Mouse (Mus musculus): Measurements from ENCODE around the gene Nipa2. TPM values are rescaled to one million over a fixed set of nuclear protein-coding genes. Genes with fewer than 3 reads are reported as not detected.
"Not testable (repeated sequence)": the region's sequence is repeated elsewhere in the genome, so short reads cannot be mapped to it uniquely, and the experiment has no call there.

Nipa2 gene
- polyA plus RNA-seq, 1 experiment = not detected

GRCm38 (mm10) chr7:55959801-55960200 lies 2.5 kb downstream of the Nipa2 start:
- H3K27ac ChIP-seq (ENCODE audit: insufficient read depth, low read depth, low read length) = no peak overlapping the region
- WGBS = 91% methylated on average over 3 of the region's 3 CpGs
- no peak for TF ChIP-seq CTCF (IDR thresholded peaks at IDR 0.05; ENCODE audit: insufficient read depth, low read depth, low read length)
- no peak for TF ChIP-seq POLR2A (IDR thresholded peaks at IDR 0.05; ENCODE audit: insufficient read depth, low read depth, low read length)

GRCm38 (mm10) chr7:55957916-55958315 lies 4.4 kb downstream of the Nipa2 start:
- TF ChIP-seq POLR2A (IDR thresholded peaks at IDR 0.05; ENCODE audit: insufficient read depth, low read depth, low read length) = no peak
- TF ChIP-seq CTCF (IDR thresholded peaks at IDR 0.05; ENCODE audit: insufficient read depth, low read depth, low read length) = no peak
- Histone ChIP-seq H3K4me3 (ENCODE audit: insufficient read depth, low read depth, low read length) (no peak overlapping the region), H3K27ac (ENCODE audit: insufficient read depth, low read depth, low read length) (no peak overlapping the region), H3K4me1 (ENCODE audit: control insufficient read depth, insufficient read depth, low read length) (peaks cover 2% of the 10 kb centered on the region; the same call in 1 of the 2 replicates)
- WGBS = 98% methylated on average over 4 of the region's 4 CpGs

More at GRCm38 (mm10) chr7:55959801-55960200, 2.5 kb downstream of the Nipa2 start:
- Histone ChIP-seq H3K4me1 (ENCODE audit: control insufficient read depth, insufficient read depth, low read length) (peaks cover 2% of the 10 kb centered on the region; the same call in 1 of the 2 replicates), H3K4me3 (ENCODE audit: insufficient read depth, low read depth, low read length) (no peak overlapping the region)

- Histone ChIP-seq H3K4me1 (ENCODE audit: control insufficient read depth, insufficient read depth, low read length) (peaks cover 2% of the 10 kb centered on the region; the same call in 1 of the 2 replicates), H3K4me3 (ENCODE audit: insufficient read depth, low read depth, low read length) (no peak overlapping the region), H3K27ac (ENCODE audit: insufficient read depth, low read depth, low read length) (no peak overlapping the region)
- WGBS = 89% methylated on average over 3 of the region's 3 CpGs
- TF ChIP-seq POLR2A (IDR thresholded peaks at IDR 0.05; ENCODE audit: insufficient read depth, low read depth, low read length) (no peak), CTCF (IDR thresholded peaks at IDR 0.05; ENCODE audit: insufficient read depth, low read depth, low read length) (no peak)
Observed at GRCm38 (mm10) chr7:55957178-55957577, 5.1 kb downstream of the Nipa2 start.

GRCm38 (mm10) chr7:55956054-55956453 lies 6.2 kb downstream of the Nipa2 start:
- H3K27ac ChIP-seq (ENCODE audit: insufficient read depth, low read depth, low read length) = no peak overlapping the region
- no peak overlapping the region for H3K4me3 ChIP-seq (ENCODE audit: insufficient read depth, low read depth, low read length)
- peaks cover 1% of the 10 kb centered on the region; the same call in 1 of the 2 replicates for H3K4me1 ChIP-seq (ENCODE audit: control insufficient read depth, insufficient read depth, low read length)
- TF ChIP-seq CTCF (IDR thresholded peaks at IDR 0.05; ENCODE audit: insufficient read depth, low read depth, low read length) (no peak), POLR2A (IDR thresholded peaks at IDR 0.05; ENCODE audit: insufficient read depth, low read depth, low read length) (no peak)
- 97% methylated on average over 2 of the region's 2 CpGs for WGBS

GRCm38 (mm10) chr7:55938341-55938740 lies 23.9 kb downstream of the Nipa2 start:
- Histone ChIP-seq H3K27ac (ENCODE audit: insufficient read depth, low read depth, low read length) (no peak overlapping the region), H3K4me3 (ENCODE audit: insufficient read depth, low read depth, low read length) (no peak overlapping the region), H3K4me1 (ENCODE audit: control insufficient read depth, insufficient read depth, low read length) (no peaks in the 10 kb centered on the region)
- 66% methylated on average over 4 of the region's 4 CpGs for WGBS
- TF ChIP-seq CTCF (IDR thresholded peaks at IDR 0.05; ENCODE audit: insufficient read depth, low read depth, low read length) (no peak), POLR2A (IDR thresholded peaks at IDR 0.05; ENCODE audit: insufficient read depth, low read depth, low read length) (no peak)

- no peak overlapping the region for H3K4me3 ChIP-seq (ENCODE audit: insufficient read depth, low read depth, low read length)
- H3K27ac ChIP-seq (ENCODE audit: insufficient read depth, low read depth, low read length) = no peak overlapping the region
- over 99% methylated on average over 2 of the region's 2 CpGs for WGBS
- no peaks in the 10 kb centered on the region for H3K4me1 ChIP-seq (ENCODE audit: control insufficient read depth, insufficient read depth, low read length)
- TF ChIP-seq CTCF (IDR thresholded peaks at IDR 0.05; ENCODE audit: insufficient read depth, low read depth, low read length) (no peak), POLR2A (IDR thresholded peaks at IDR 0.05; ENCODE audit: insufficient read depth, low read depth, low read length) (no peak)
Observed at GRCm38 (mm10) chr7:55935025-55935424, 27.3 kb downstream of the Nipa2 start.

- H3K4me1 ChIP-seq (ENCODE audit: control insufficient read depth, insufficient read depth, low read length) = no peaks in the 10 kb centered on the region
- 94% methylated on average over 2 of the region's 2 CpGs for WGBS
Observed at GRCm38 (mm10) chr7:55928649-55929048, 33.6 kb downstream of the Nipa2 start.

GRCm38 (mm10) chr7:55927262-55927661 lies 35.0 kb downstream of the Nipa2 start:
- Histone ChIP-seq H3K27ac (ENCODE audit: insufficient read depth, low read depth, low read length) (no peak overlapping the region), H3K4me3 (ENCODE audit: insufficient read depth, low read depth, low read length) (no peak overlapping the region), H3K4me1 (ENCODE audit: control insufficient read depth, insufficient read depth, low read length) (no peaks in the 10 kb centered on the region)
- WGBS = 96% methylated on average over 4 of the region's 4 CpGs
- TF ChIP-seq POLR2A (IDR thresholded peaks at IDR 0.05; ENCODE audit: insufficient read depth, low read depth, low read length) = no peak
- TF ChIP-seq CTCF (IDR thresholded peaks at IDR 0.05; ENCODE audit: insufficient read depth, low read depth, low read length) = no peak

More at GRCm38 (mm10) chr7:55928649-55929048, 33.6 kb downstream of the Nipa2 start:
- no peak for TF ChIP-seq CTCF (IDR thresholded peaks at IDR 0.05; ENCODE audit: insufficient read depth, low read depth, low read length)
- TF ChIP-seq POLR2A (IDR thresholded peaks at IDR 0.05; ENCODE audit: insufficient read depth, low read depth, low read length) = no peak
- Histone ChIP-seq H3K4me3 (ENCODE audit: insufficient read depth, low read depth, low read length) (no peak overlapping the region), H3K27ac (ENCODE audit: insufficient read depth, low read depth, low read length) (no peak overlapping the region)

GRCm38 (mm10) chr7:55918365-55918764 lies 43.9 kb downstream of the Nipa2 start:
- H3K4me1 ChIP-seq (ENCODE audit: control insufficient read depth, insufficient read depth, low read length); H3K27ac ChIP-seq (ENCODE audit: insufficient read depth, low read depth, low read length); H3K4me3 ChIP-seq (ENCODE audit: insufficient read depth, low read depth, low read length): not testable (repeated sequence)
- WGBS = 98% methylated on average over 11 of the region's 11 CpGs

GRCm38 (mm10) chr7:55912118-55912517 lies 50.2 kb downstream of the Nipa2 start:
- Histone ChIP-seq H3K4me1 (ENCODE audit: control insufficient read depth, insufficient read depth, low read length) (no peaks in the 10 kb centered on the region), H3K27ac (ENCODE audit: insufficient read depth, low read depth, low read length) (no peak overlapping the region), H3K4me3 (ENCODE audit: insufficient read depth, low read depth, low read length) (no peak overlapping the region)
- WGBS = 93% methylated on average over 5 of the region's 5 CpGs
- no peak for TF ChIP-seq POLR2A (IDR thresholded peaks at IDR 0.05; ENCODE audit: insufficient read depth, low read depth, low read length)
- no peak for TF ChIP-seq CTCF (IDR thresholded peaks at IDR 0.05; ENCODE audit: insufficient read depth, low read depth, low read length)

Measured in olfactory bulb, adult 2 months (tissue).